18 mouse cellular contexts compared by ENCODE assay signal in the genomic region with DNA sequence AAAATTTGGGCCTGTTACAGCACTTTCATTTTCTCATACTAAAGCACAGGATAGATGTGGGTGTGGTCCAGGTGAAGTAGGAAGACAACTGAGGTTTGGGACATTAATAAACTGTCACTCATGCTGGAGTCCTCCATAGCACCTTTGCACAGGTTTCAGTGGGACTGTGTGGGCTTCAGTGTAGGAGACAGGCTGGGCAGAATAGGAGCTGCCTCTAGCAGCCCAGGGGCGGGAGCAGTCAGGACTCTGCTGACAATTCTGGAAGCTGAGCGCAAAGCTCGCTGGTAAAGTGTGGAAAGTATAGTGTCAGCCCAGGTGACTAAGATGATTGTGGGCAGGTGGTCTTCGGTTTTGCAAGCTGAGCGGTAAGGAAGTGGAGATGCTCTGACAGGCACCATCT. TPM values are rescaled to one million over a fixed set of nuclear protein-coding genes. Genes with fewer than 3 reads are reported as not detected.
DNase-seq lines count a peak whose midpoint lies in the region; ATAC-seq and TF ChIP-seq lines count a peak whose summit lies in the region.
"Had no signal": no experiment of that assay in that cellular context is flagged by ENCODE, and none has a peak within 500 bp of the region (broad histone marks: within the 10 kb centered on the region; RNA-seq: fewer than 3 reads in every experiment).

No protein-coding gene starts in this region.

- no peak for ATAC-seq in heart, embryonic 11.5 days (replicated peaks; ENCODE audit: insufficient number of reproducible peaks, low FRiP score, low TSS enrichment)
- no peak for ATAC-seq in midbrain, postnatal 0 days (ENCODE audit: low FRiP score)
- ATAC-seq: forebrain, embryonic 13.5 days; forebrain, embryonic 15.5 days; forebrain, postnatal 0 days had no signal

- no peaks in the 10 kb centered on the region for H3K27me3 ChIP-seq in heart, embryonic 11.5 days (ENCODE audit: control insufficient read depth, insufficient read depth, low read length)
- no peaks in the 10 kb centered on the region for H3K27me3 ChIP-seq in midbrain, postnatal 0 days (ENCODE audit: insufficient read depth, low read length)
- H3K27me3 ChIP-seq: embryonic facial prominence, embryonic 12.5 days; forebrain, embryonic 13.5 days; forebrain, embryonic 15.5 days had no signal

- H3K9ac ChIP-seq in heart, embryonic 11.5 days (ENCODE audit: low read depth, low read length), result no peak overlapping the region
- H3K9ac ChIP-seq in midbrain, postnatal 0 days (replicated peaks; ENCODE audit: low read length, poor library complexity, severe bottlenecking), result no peak overlapping the region
- H3K9ac ChIP-seq: embryonic facial prominence, embryonic 12.5 days; forebrain, embryonic 13.5 days; forebrain, embryonic 15.5 days; forebrain, postnatal 0 days had no signal

- no peak overlapping the region for H3K4me2 ChIP-seq in heart, embryonic 11.5 days
- H3K4me2 ChIP-seq in midbrain, postnatal 0 days (ENCODE audit: low read depth, low read length, poor library complexity, severe bottlenecking), result no peak overlapping the region
- H3K4me2 ChIP-seq: embryonic facial prominence, embryonic 12.5 days; forebrain, embryonic 13.5 days; forebrain, embryonic 15.5 days had no signal

- H3K27ac ChIP-seq in heart, embryonic 11.5 days (ENCODE audit: low read depth, low read length), result no peak overlapping the region
- no peak overlapping the region for H3K27ac ChIP-seq in midbrain, postnatal 0 days (ENCODE audit: low read depth, low read length)
- H3K27ac ChIP-seq: embryonic facial prominence, embryonic 10.5 days; embryonic facial prominence, embryonic 12.5 days; forebrain, embryonic 13.5 days; forebrain, embryonic 15.5 days had no signal

- TF ChIP-seq CTCF in midbrain, postnatal 0 days (IDR thresholded peaks at IDR 0.05), result no peak

- H3K36me3 ChIP-seq in heart, embryonic 11.5 days (ENCODE audit: control insufficient read depth, insufficient read depth, low read length), result no peaks in the 10 kb centered on the region
- peaks cover 3% of the 10 kb centered on the region; the same call in 1 of the 2 replicates for H3K36me3 ChIP-seq in midbrain, postnatal 0 days (ENCODE audit: insufficient read depth, low read length)
- H3K36me3 ChIP-seq: embryonic facial prominence, embryonic 12.5 days; forebrain, embryonic 15.5 days had no signal

- peak; percentile 83 for DNase-seq in heart, adult 11 months
- DNase-seq in right cerebral cortex, adult 2 months (ENCODE audit: low spot score in 2 of 2), result peak; percentile 13 to 25
- no peak for DNase-seq in right cerebral cortex, adult 18-20 months
- DNase-seq in midbrain, postnatal 0 days (ENCODE audit: low spot score), result no peak
- DNase-seq: adrenal gland, adult 2 months; adrenal gland, postnatal 10 days; adrenal gland, postnatal 25 days; cerebellum, adult 11-12 months; cerebellum, adult 2 months; cerebellum, adult 9-10 months; cerebellum, postnatal 10 days; cerebellum, postnatal 25 days; forebrain, postnatal 0 days had no signal

- WGBS in heart, embryonic 11.5 days (ENCODE audit: insufficient replicate concordance), result 91% methylated on average over 5 of the region's 5 CpGs
- WGBS in midbrain, postnatal 0 days, result 95% methylated on average over 5 of the region's 5 CpGs

- no peaks in the 10 kb centered on the region for H3K9me3 ChIP-seq in heart, embryonic 11.5 days (replicated peaks; ENCODE audit: control insufficient read depth, low read length)
- H3K9me3 ChIP-seq in midbrain, postnatal 0 days (ENCODE audit: low read length), result no peaks in the 10 kb centered on the region
- H3K9me3 ChIP-seq: embryonic facial prominence, embryonic 10.5 days; embryonic facial prominence, embryonic 12.5 days; forebrain, embryonic 13.5 days; forebrain, embryonic 15.5 days had no signal

- H3K4me1 ChIP-seq in heart, embryonic 11.5 days (ENCODE audit: control insufficient read depth, insufficient read depth, low read length), result peaks cover 3% of the 10 kb centered on the region; the same call in 1 of the 2 replicates
- no peaks in the 10 kb centered on the region for H3K4me1 ChIP-seq in midbrain, postnatal 0 days (ENCODE audit: insufficient read depth, low read length)
- H3K4me1 ChIP-seq: embryonic facial prominence, embryonic 10.5 days; embryonic facial prominence, embryonic 12.5 days; forebrain, embryonic 13.5 days; forebrain, embryonic 15.5 days had no signal

- H3K4me3 ChIP-seq in heart, embryonic 11.5 days (ENCODE audit: low read depth, low read length), result no peak overlapping the region
- no peak overlapping the region for H3K4me3 ChIP-seq in midbrain, postnatal 0 days (ENCODE audit: low read depth, low read length)
- H3K4me3 ChIP-seq: embryonic facial prominence, embryonic 10.5 days; embryonic facial prominence, embryonic 12.5 days; forebrain, embryonic 13.5 days; forebrain, embryonic 15.5 days had no signal

RNA-seq across cellular contexts. Expression of gene Kif3b, which starts 9.9 kb away (rescaled TPM):
- polyA plus RNA-seq in heart, embryonic 11.5 days (2014; fragmentation: Nextera tagmentation; extraction: Ambion mirVana), result 3.6 TPM in 2 replicates
- total RNA-seq in midbrain, postnatal 0 days (2014; rRNA removed), result 49.5 and 57.3 TPM in 2 replicates
- polyA plus RNA-seq in midbrain, postnatal 0 days (2015; fragmentation: Nextera tagmentation; extraction: Ambion mirVana), result 19.9 and 20.6 TPM in 2 replicates

RNA-seq across cellular contexts. Expression of gene Asxl1, which starts 44.5 kb away (rescaled TPM):
- 11.9 and 13.8 TPM in 2 replicates for polyA plus RNA-seq in heart, embryonic 11.5 days (2014; fragmentation: Nextera tagmentation; extraction: Ambion mirVana)
- 29.0 and 32.9 TPM in 2 replicates for total RNA-seq in midbrain, postnatal 0 days (2014; rRNA removed)
- 10.7 and 13.4 TPM in 2 replicates for polyA plus RNA-seq in midbrain, postnatal 0 days (2015; fragmentation: Nextera tagmentation; extraction: Ambion mirVana)

RNA-seq across cellular contexts. Expression of gene Pofut1, which starts 59.8 kb away (rescaled TPM):
- polyA plus RNA-seq in heart, embryonic 11.5 days (2014; fragmentation: Nextera tagmentation; extraction: Ambion mirVana), result 5.8 and 6.6 TPM in 2 replicates
- 18.8 and 24.2 TPM in 2 replicates for total RNA-seq in midbrain, postnatal 0 days (2014; rRNA removed)
- polyA plus RNA-seq in midbrain, postnatal 0 days (2015; fragmentation: Nextera tagmentation; extraction: Ambion mirVana), result 3.2 and 4.6 TPM in 2 replicates

RNA-seq across cellular contexts. Expression of gene Plagl2, which starts 59.9 kb away (rescaled TPM):
- 22.6 and 25.3 TPM in 2 replicates for polyA plus RNA-seq in heart, embryonic 11.5 days (2014; fragmentation: Nextera tagmentation; extraction: Ambion mirVana)
- total RNA-seq in midbrain, postnatal 0 days (2014; rRNA removed), result 6.5 and 7.0 TPM in 2 replicates
- polyA plus RNA-seq in midbrain, postnatal 0 days (2015; fragmentation: Nextera tagmentation; extraction: Ambion mirVana), result 2.5 and 2.9 TPM in 2 replicates

Comparison
In these comparisons a context has a peak if more than half of its experiments do, and no peak if none do; other contexts are left out.
1. DNase-seq: peak in heart, adult 11 months (single experiment) and right cerebral cortex, adult 2 months (2 of 2); none in right cerebral cortex, adult 18-20 months (single experiment) and midbrain, postnatal 0 days (single experiment).